Mouse (Mus musculus) limb, embryonic 11.5 days (tissue): ENCODE results near the gene Tsnaxip1. TPM values are rescaled to one million over a fixed set of nuclear protein-coding genes. Genes with fewer than 3 reads are reported as not detected.

Experiments
- ATAC-seq: fragments of 200-750 bp; cut with Nextera tagmentation; 2 replicates; pipeline ENCODE4 v1.8.0; 2017; ENCODE audit warnings: low read depth; ENCODE audit not compliant: insufficient number of reproducible peaks, low FRiP score, low TSS enrichment
- DNase-seq: peaks from one replicate; pipeline ENCODE4 v3.0.0-alpha.2; 2015; ENCODE audit warnings: low spot score
- H3K27ac ChIP-seq: fragments of 300-500 bp; sonication (generic); replicated peaks from 2 replicates; pipeline ENCODE4 v1.5.1; 2014; ENCODE audit warnings: low read depth, mild to moderate bottlenecking, low read length
- H3K27me3 ChIP-seq: fragments of 300-500 bp; sonication (generic); 2 replicates; pipeline ENCODE4 v1.6.1; 2014; ENCODE audit warnings: mild to moderate bottlenecking, low read length, mixed read lengths; ENCODE audit not compliant: control insufficient read depth, insufficient read depth
- H3K36me3 ChIP-seq: fragments of 300-500 bp; sonication (generic); 2 replicates; pipeline ENCODE4 v1.6.1; 2014; ENCODE audit warnings: mild to moderate bottlenecking, low read length, moderate library complexity, mixed read lengths; ENCODE audit not compliant: control insufficient read depth, insufficient read depth
- H3K4me1 ChIP-seq: fragments of 300-500 bp; sonication (generic); 2 replicates; pipeline ENCODE4 v1.6.1; 2014; ENCODE audit warnings: low read length, mixed read lengths; ENCODE audit not compliant: control insufficient read depth, insufficient read depth
- H3K4me2 ChIP-seq: fragments of 300-500 bp; sonication (generic); 2 replicates; pipeline ENCODE4 v1.6.1; 2014; ENCODE audit warnings: low read depth, mild to moderate bottlenecking, moderate library complexity; ENCODE audit not compliant: severe bottlenecking
- H3K4me3 ChIP-seq: fragments of 300-500 bp; sonication (generic); 2 replicates; pipeline ENCODE4 v1.5.1; 2014; ENCODE audit warnings: low read depth, low read length
- H3K9ac ChIP-seq: fragments of 300-500 bp; sonication (generic); 2 replicates; pipeline ENCODE4 v1.6.1; 2014; ENCODE audit warnings: mild to moderate bottlenecking, low read length
- H3K9me3 ChIP-seq: fragments of 300-500 bp; sonication (generic); 2 replicates; pipeline ENCODE4 v1.6.1; 2016; ENCODE audit warnings: low read length; ENCODE audit not compliant: control insufficient read depth
- WGBS: fragments of 180-500 bp; shearing (Covaris S2); extraction: QIAGEN DNeasy Blood & Tissue Kit; methylation state at CpG from one replicate; pipeline ENCODE4 v1.1.7; 2014; 5-methylcytosine and 5-hydroxymethylcytosine counted together
- polyA plus RNA-seq: library from polyadenylated mRNA; unstranded; fragments of >200 nt; fragmentation: Nextera tagmentation; extraction: Ambion mirVana; gene quantifications from 2 replicates; pipeline ENCODE4 v1.2.1, GENCODE M21; 2014

Gene Tsnaxip1
- polyA plus RNA-seq, 1 experiment from 2014 or later: 0.15 TPM

- Histone ChIP-seq H3K27me3 (no peaks in the 10 kb centered on the region), H3K4me3 (peak overlapping the region; percentile 84), H3K9me3 (no peaks in the 10 kb centered on the region), H3K27ac (0 out of 2 replicates have a peak overlapping the region, but pooled peaks have one; percentile 43), H3K4me2 (peak overlapping the region; percentile 55), H3K4me1 (peaks cover 7% of the 10 kb centered on the region), H3K36me3 (peaks cover 7% of the 10 kb centered on the region), H3K9ac (peak overlapping the region; percentile 71)
- WGBS: under 1% methylated on average over 34 of the region's 34 CpGs
- peak; percentile 94 for DNase-seq
- ATAC-seq: peak; percentile 80
These were observed 24.2 kb downstream of the Tsnaxip1 start for GRCm38 (mm10) chr8:105851651-105852143.

- Histone ChIP-seq H3K27ac (no peak overlapping the region), H3K4me1 (peaks cover 8% of the 10 kb centered on the region), H3K9ac (no peak overlapping the region), H3K9me3 (no peaks in the 10 kb centered on the region), H3K4me3 (peak overlapping the region; percentile 84; the same call in 1 of the 2 replicates), H3K27me3 (no peaks in the 10 kb centered on the region), H3K36me3 (peaks cover 5% of the 10 kb centered on the region), H3K4me2 (no peak overlapping the region)
- 84% methylated on average over 12 of the region's 12 CpGs for WGBS
- no peak for ATAC-seq
- peak; percentile 40 for DNase-seq
These were observed 24.7 kb downstream of the Tsnaxip1 start for GRCm38 (mm10) chr8:105852146-105852729.

GRCm38 (mm10) chr8:105853178-105853577, 25.6 kb downstream of the Tsnaxip1 start, which contains the start of gene Cenpt:
TSS of gene Cenpt (minus strand) at chr8:105853278.
- peaks cover 5% of the 10 kb centered on the region for H3K36me3 ChIP-seq
- H3K9ac ChIP-seq: no peak within 1 kb of the TSS
- no peak within 1 kb of the TSS for H3K4me3 ChIP-seq
- H3K4me2 ChIP-seq: no peak within 1 kb of the TSS
- peaks cover 12% of the 10 kb centered on the region for H3K4me1 ChIP-seq
- ATAC-seq (no peak), DNase-seq (no peak)
- H3K27ac ChIP-seq: no peak within 1 kb of the TSS
- H3K27me3 ChIP-seq: no peaks in the 10 kb centered on the region
- H3K9me3 ChIP-seq: no peaks in the 10 kb centered on the region
- WGBS: 85% methylated on average over 3 of the region's 3 CpGs

DNA sequence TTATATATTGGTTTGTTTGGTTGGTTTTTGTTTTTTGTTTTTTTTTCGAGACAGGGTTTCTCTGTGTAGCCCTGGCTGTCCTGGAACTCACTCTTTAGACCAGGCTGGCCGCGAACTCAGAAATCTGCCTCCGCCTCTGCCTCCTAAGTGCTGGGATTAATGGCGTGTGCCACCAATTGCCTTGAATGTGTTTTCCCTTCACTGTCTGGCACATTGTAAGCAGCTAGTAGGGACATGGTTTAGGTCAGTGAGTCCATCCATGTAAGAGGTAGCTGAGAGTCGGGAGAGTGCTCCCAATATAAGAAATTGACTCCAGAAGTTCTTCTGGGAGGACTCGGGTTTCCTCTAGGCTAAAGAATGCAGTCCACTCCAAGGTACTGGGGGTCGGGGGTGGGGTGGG, 26.8 kb downstream of the Tsnaxip1 start:
- WGBS: 25% methylated on average over 8 of the region's 8 CpGs
- Histone ChIP-seq H3K9ac (no peak overlapping the region), H3K36me3 (no peaks in the 10 kb centered on the region; the same call in 1 of the 2 replicates), H3K27ac (no peak overlapping the region; the same call in 1 of the 2 replicates), H3K4me3 (peak overlapping the region; percentile 85), H3K4me2 (peak overlapping the region; percentile 16; the same call in 1 of the 2 replicates), H3K9me3 (no peaks in the 10 kb centered on the region), H3K4me1 (peaks cover 12% of the 10 kb centered on the region), H3K27me3 (no peaks in the 10 kb centered on the region)
- DNase-seq: no peak
- no peak; the same call in 1 of the 2 replicates for ATAC-seq

DNA sequence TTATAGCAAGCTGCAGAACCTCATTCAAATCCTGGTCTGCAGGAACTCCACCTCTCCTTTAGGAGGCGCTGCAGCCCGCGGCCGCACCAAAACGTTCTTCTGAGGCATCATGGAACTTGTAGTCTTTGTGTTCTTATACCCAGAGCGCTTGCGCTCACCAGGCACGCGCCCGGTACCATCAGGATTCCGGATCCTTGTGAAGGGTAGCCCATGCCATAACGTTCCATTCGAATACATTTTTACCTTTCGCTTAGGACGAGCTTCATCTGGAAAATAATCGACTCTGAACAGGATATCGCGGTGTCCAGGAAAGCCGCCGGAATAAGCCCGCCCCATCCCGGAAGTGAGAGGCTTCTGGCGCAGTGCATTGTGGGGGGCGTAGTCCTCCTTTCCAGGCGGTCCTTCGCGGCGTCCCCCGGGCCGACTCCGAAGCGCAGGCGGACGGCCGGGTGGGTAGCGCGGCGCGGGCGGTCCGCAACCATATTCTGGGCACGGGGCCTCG, 27.2 kb downstream of the Tsnaxip1 start, which contains the start of gene Thap11:
TSS of gene Thap11 (plus strand) at position 418 of the 502 bp plus-strand sequence.
- peak within 1 kb of the TSS; percentile 85 for H3K4me3 ChIP-seq
- H3K4me1 ChIP-seq: peaks cover 16% of the 10 kb centered on the region
- no peaks in the 10 kb centered on the region for H3K9me3 ChIP-seq
- under 1% methylated on average over 43 of the region's 43 CpGs for WGBS
- H3K27ac ChIP-seq: peak within 1 kb of the TSS; percentile 31
- peak; percentile 97 for DNase-seq
- H3K9ac ChIP-seq: peak within 1 kb of the TSS; percentile 81
- peak within 1 kb of the TSS; percentile 94 for H3K4me2 ChIP-seq
- H3K36me3 ChIP-seq: no peaks in the 10 kb centered on the region
- ATAC-seq: peak; percentile 89
- H3K27me3 ChIP-seq: no peaks in the 10 kb centered on the region

DNA sequence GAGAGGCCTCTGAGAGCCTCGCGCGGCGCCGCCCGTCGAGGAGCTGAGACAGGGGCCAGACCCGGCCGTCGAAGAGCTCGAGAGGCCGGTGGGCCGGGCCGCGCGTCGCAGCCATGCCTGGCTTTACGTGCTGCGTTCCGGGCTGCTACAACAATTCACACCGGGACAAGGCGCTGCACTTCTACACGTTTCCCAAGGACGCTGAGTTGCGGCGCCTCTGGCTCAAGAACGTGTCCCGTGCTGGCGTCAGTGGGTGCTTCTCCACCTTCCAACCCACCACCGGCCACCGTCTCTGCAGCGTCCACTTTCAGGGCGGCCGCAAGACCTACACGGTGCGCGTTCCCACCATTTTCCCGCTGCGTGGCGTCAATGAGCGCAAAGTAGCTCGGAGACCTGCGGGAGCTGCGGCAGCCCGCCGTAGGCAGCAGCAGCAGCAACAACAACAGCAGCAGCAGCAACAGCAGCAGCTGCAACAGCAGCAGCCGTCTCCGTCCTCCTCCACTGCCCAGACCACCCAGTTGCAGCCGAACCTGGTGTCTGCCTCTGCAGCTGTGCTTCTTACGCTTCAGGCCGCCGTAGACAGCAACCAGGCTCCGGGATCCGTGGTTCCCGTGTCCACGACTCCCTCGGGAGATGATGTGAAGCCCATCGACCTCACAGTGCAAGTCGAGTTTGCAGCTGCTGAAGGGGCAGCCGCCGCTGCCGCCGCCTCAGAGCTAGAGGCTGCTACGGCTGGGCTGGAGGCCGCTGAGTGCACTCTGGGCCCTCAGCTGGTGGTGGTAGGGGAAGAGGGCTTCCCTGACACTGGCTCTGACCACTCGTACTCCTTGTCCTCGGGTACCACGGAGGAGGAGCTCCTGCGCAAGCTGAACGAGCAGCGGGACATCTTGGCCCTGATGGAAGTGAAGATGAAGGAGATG, 28.0 kb downstream of the Tsnaxip1 start:
- under 1% methylated on average over 67 of the region's 71 CpGs for WGBS
- Histone ChIP-seq H3K36me3 (no peaks in the 10 kb centered on the region), H3K9me3 (no peaks in the 10 kb centered on the region), H3K4me1 (peaks cover 17% of the 10 kb centered on the region), H3K27ac (peak overlapping the region; percentile 31), H3K4me2 (peak overlapping the region; percentile 94), H3K9ac (peak overlapping the region; percentile 81), H3K4me3 (peak overlapping the region; percentile 85), H3K27me3 (no peaks in the 10 kb centered on the region)
- ATAC-seq (0 out of 2 replicates have a peak, but pooled peaks have one; percentile 4), DNase-seq (peak; percentile 69)

GRCm38 (mm10) chr8:105856168-105856835, 28.8 kb downstream of the Tsnaxip1 start:
- Histone ChIP-seq H3K4me1 (peaks cover 16% of the 10 kb centered on the region), H3K4me2 (peak overlapping the region; percentile 94), H3K4me3 (peak overlapping the region; percentile 85), H3K36me3 (no peaks in the 10 kb centered on the region), H3K27me3 (no peaks in the 10 kb centered on the region), H3K9ac (peak overlapping the region; percentile 81), H3K9me3 (no peaks in the 10 kb centered on the region), H3K27ac (no peak overlapping the region)
- ATAC-seq (no peak), DNase-seq (no peak)
- 20% methylated on average over 15 of the region's 15 CpGs for WGBS
